Mouse (Mus musculus) embryonic fibroblast, embryonic 13.5 days (primary cell): ENCODE data around the gene Mms19.

Source experiments
- CTCF ChIP-seq: IDR thresholded peaks from 2 replicates; pipeline ENCODE4 v1.5.1; 2011; ENCODE audit warnings: mild to moderate bottlenecking, control low read depth, low read length, moderate library complexity, borderline replicate concordance; ENCODE audit not compliant: insufficient read depth
- POLR2A ChIP-seq: IDR thresholded peaks from 2 replicates; pipeline ENCODE4 v1.6.1; 2011; ENCODE audit warnings: low read depth, mild to moderate bottlenecking, control low read depth, low read length, moderate library complexity

- TF ChIP-seq CTCF (no peak), POLR2A (peak; percentile 62)
These were observed 85.3 kb downstream of the Mms19 start, which contains the start of gene Rrp12 for GRCm38 (mm10) chr19:41895460-41896318.
